Mouse (Mus musculus): Measurements from ENCODE around the gene Neb. TPM values are rescaled to one million over a fixed set of nuclear protein-coding genes. Genes with fewer than 3 reads are reported as not detected.

Neb gene
- polyA plus RNA-seq, 1 experiment from 2014 or later, result 2.0 TPM

Small RNA genes within 50 kb of the gene (microRNA-seq; reads per million reads assigned to microRNA genes)
- gene Gm22095, result not detected

Other genes starting within 250 kb of the Neb start
- 47.2 and 51.4 TPM in 2 replicates for gene Arl5a, start 46.4 kb upstream of the Neb start, polyA plus RNA-seq (2015; fragmentation: Nextera tagmentation; extraction: Ambion mirVana)